Mouse (Mus musculus) embryonic fibroblast, embryonic 13.5 days (primary cell): ENCODE results near the gene Nkd1.

Source experiments
- CTCF ChIP-seq: IDR thresholded peaks from 2 replicates; pipeline ENCODE4 v1.5.1; 2011; ENCODE audit warnings: mild to moderate bottlenecking, control low read depth, low read length, moderate library complexity, borderline replicate concordance; ENCODE audit not compliant: insufficient read depth
- POLR2A ChIP-seq: IDR thresholded peaks from 2 replicates; pipeline ENCODE4 v1.6.1; 2011; ENCODE audit warnings: low read depth, mild to moderate bottlenecking, control low read depth, low read length, moderate library complexity

GRCm38 (mm10) chr8:88544677-88545076 is 23.5 kb downstream of the Nkd1 start:
- TF ChIP-seq POLR2A (no peak), CTCF (no peak)
